Mouse (Mus musculus) heart, adult 2 months (tissue): ENCODE data around the gene Ifngr1. TPM values are rescaled to one million over a fixed set of nuclear protein-coding genes. Genes with fewer than 3 reads are reported as not detected.
A peak's percentile ranks its signal among the peaks of the same experiment; 100 is the strongest.
"Not testable (repeated sequence)": the region's sequence is repeated elsewhere in the genome, so short reads cannot be mapped to it uniquely, and the experiment has no call there.

ENCODE experiments used
- DNase-seq, 2 experiments: peaks; one replicate each; pipeline ENCODE4 v3.0.0; 2021
- H3K27ac ChIP-seq: fragments of 200-600 bp; 2 replicates; pipeline ENCODE4 v1.8.1; 2022
- H3K27me3 ChIP-seq: fragments of 200-500 bp; 2 replicates; pipeline ENCODE4 v1.6.1; 2012; ENCODE audit warnings: mild to moderate bottlenecking, low read length, inconsistent platforms, mixed read lengths; ENCODE audit not compliant: control insufficient read depth, insufficient read depth
- H3K36me3 ChIP-seq: fragments of 200-500 bp; 2 replicates; pipeline ENCODE4 v1.6.1; 2012; ENCODE audit warnings: low read length, inconsistent platforms; ENCODE audit not compliant: control insufficient read depth, insufficient read depth
- H3K4me1 ChIP-seq: fragments of 200-500 bp; 2 replicates; pipeline ENCODE4 v1.6.1; 2011; ENCODE audit warnings: low read length; ENCODE audit not compliant: control insufficient read depth, insufficient read depth
- H3K4me3 ChIP-seq: fragments of 200-600 bp; 2 replicates; pipeline ENCODE4 v1.8.1; 2022
- H3K79me2 ChIP-seq: fragments of 200-500 bp; replicated peaks from 2 replicates; pipeline ENCODE4 v1.6.1; 2012; ENCODE audit warnings: mild to moderate bottlenecking, inconsistent platforms, low read length, moderate library complexity, mixed read lengths; ENCODE audit not compliant: control insufficient read depth, insufficient read depth
- H3K9ac ChIP-seq: fragments of 200-500 bp; 2 replicates; pipeline ENCODE4 v1.6.1; 2012; ENCODE audit warnings: low read depth, mild to moderate bottlenecking, control low read depth, inconsistent platforms, low read length, mixed read lengths
- CTCF ChIP-seq: fragments of 200-600 bp; IDR thresholded peaks from 2 replicates; pipeline ENCODE4 v1.8.1; 2022; ENCODE audit warnings: antibody characterized with exemption, mild to moderate bottlenecking, moderate library complexity
- EP300 ChIP-seq: fragments of 200-500 bp; IDR thresholded peaks from 2 replicates; pipeline ENCODE4 v1.6.1; 2011; ENCODE audit warnings: low read depth, low read length, control low read depth; ENCODE audit not compliant: insufficient read depth
- POLR2A ChIP-seq: fragments of 200-500 bp; IDR thresholded peaks from 2 replicates; pipeline ENCODE4 v1.6.1; 2011; ENCODE audit warnings: mild to moderate bottlenecking, low read depth, low read length, control low read depth; ENCODE audit not compliant: insufficient read depth
- WGBS: fragments of 180-500 bp; shearing (Covaris S2); methylation state at CpG from one replicate; pipeline ENCODE4 v1.1.7; 2018; 5-methylcytosine and 5-hydroxymethylcytosine counted together
- intact Hi-C: fragments of 180-260 bp; cut with DNase I; formaldehyde crosslinking; loops from one replicate; pipeline ENCODE4 v1.15.1; 2025
- polyA plus RNA-seq: library from polyadenylated mRNA; depleted of rRNA; stranded (reverse); fragments of >200 nt; gene quantifications from 2 replicates; pipeline ENCODE4 v1.2.3, GENCODE M21; 2012
- total RNA-seq, 2 experiments: library from RNA; stranded (reverse); gene quantifications; 2 replicates each; pipeline ENCODE4 v1.2.3; 2021

The Ifngr1 gene
- total and polyA plus RNA-seq, 3 experiments, result 27.2 to 51.2 (median 48.2) TPM

- peak overlapping the region; percentile 1; the same call in 1 of the 2 replicates for H3K27ac ChIP-seq
- no peak for TF ChIP-seq EP300
- TF ChIP-seq CTCF, result no peak
- TF ChIP-seq POLR2A, result no peak
- no peak overlapping the region for H3K9ac ChIP-seq
- peaks cover 51% of the 10 kb centered on the region for H3K36me3 ChIP-seq
- no peaks in the 10 kb centered on the region for H3K27me3 ChIP-seq
- H3K79me2 ChIP-seq, result peaks cover 2% of the 10 kb centered on the region
- intact Hi-C loops, result loop anchor here (5.0 to 10.0 kb wide), 6 partner anchors 42 to 585 kb away; partner anchors contain the start of genes Pex7 and Tnfaip3
- H3K4me1 ChIP-seq, result peaks cover 6% of the 10 kb centered on the region
- WGBS, result 59% methylated on average over 6 of the region's 6 CpGs
- no peak for DNase-seq
- no peak overlapping the region for H3K4me3 ChIP-seq
These were observed 7.8 kb downstream of the Ifngr1 start for GRCm38 (mm10) chr10:19599331-19600092.

GRCm38 (mm10) chr10:19600093-19600420, 8.3 kb downstream of the Ifngr1 start:
- no peak for TF ChIP-seq CTCF
- no peak for TF ChIP-seq EP300
- no peak for TF ChIP-seq POLR2A
- intact Hi-C loops, result loop anchor here (5.0 kb wide), 1 partner anchor 72 kb away; no protein-coding TSS in a partner anchor
- Histone ChIP-seq H3K36me3 (peaks cover 50% of the 10 kb centered on the region), H3K79me2 (peaks cover 2% of the 10 kb centered on the region), H3K9ac (no peak overlapping the region), H3K27me3 (no peaks in the 10 kb centered on the region), H3K4me3 (no peak overlapping the region), H3K27ac (no peak overlapping the region), H3K4me1 (peaks cover 5% of the 10 kb centered on the region)
- WGBS, result 62% methylated on average over 3 of the region's 3 CpGs
- no peak for DNase-seq

- not testable (repeated sequence) for H3K27me3 ChIP-seq, H3K9ac ChIP-seq, H3K27ac ChIP-seq, H3K79me2 ChIP-seq, H3K4me1 ChIP-seq, H3K4me3 ChIP-seq
- intact Hi-C loops, result loop anchor here (5.0 kb wide), 1 partner anchor 71 kb away; no protein-coding TSS in a partner anchor
- TF ChIP-seq CTCF, result peak; percentile 66
- WGBS, result 35% methylated on average over 1 of the region's 1 CpGs
- peak in 1 of 2 experiments; percentile 63 for DNase-seq
- peaks cover 45% of the 10 kb centered on the region for H3K36me3 ChIP-seq
These were observed 9.8 kb downstream of the Ifngr1 start for GRCm38 (mm10) chr10:19601502-19601901.

- Histone ChIP-seq H3K4me1 (no peaks in the 10 kb centered on the region; the same call in 1 of the 2 replicates), H3K36me3 (peaks cover 39% of the 10 kb centered on the region), H3K9ac (no peak overlapping the region), H3K79me2 (no peaks in the 10 kb centered on the region; the same call in 1 of the 2 replicates), H3K4me3 (no peak overlapping the region), H3K27me3 (no peaks in the 10 kb centered on the region), H3K27ac (no peak overlapping the region)
- intact Hi-C loops, result loop anchor here (5.0 kb wide), 1 partner anchor 69 kb away; no protein-coding TSS in a partner anchor
- DNase-seq, result no peak
- TF ChIP-seq EP300 (no peak), CTCF (peak; percentile 32; the same call in 1 of the 2 replicates), POLR2A (no peak)
- WGBS, result 80% methylated on average over 6 of the region's 6 CpGs
These were observed 11.5 kb downstream of the Ifngr1 start for GRCm38 (mm10) chr10:19603231-19603630.

- H3K27me3 ChIP-seq, result no peaks in the 10 kb centered on the region
- H3K4me3 ChIP-seq, result no peak overlapping the region
- no peak overlapping the region for H3K9ac ChIP-seq
- peaks cover 12% of the 10 kb centered on the region for H3K4me1 ChIP-seq
- H3K79me2 ChIP-seq, result no peaks in the 10 kb centered on the region
- no peak overlapping the region for H3K27ac ChIP-seq
- 39% methylated on average over 14 of the region's 14 CpGs for WGBS
- intact Hi-C loops, result no loop called here
- DNase-seq, result no peak
- TF ChIP-seq EP300 (no peak), POLR2A (no peak), CTCF (no peak)
- peaks cover 17% of the 10 kb centered on the region for H3K36me3 ChIP-seq
These were observed 17.4 kb downstream of the Ifngr1 start for GRCm38 (mm10) chr10:19609125-19609524.

GRCm38 (mm10) chr10:19611616-19612015, 19.9 kb downstream of the Ifngr1 start:
- DNase-seq, result no peak
- intact Hi-C loops, result no loop called here
- Histone ChIP-seq H3K4me3 (no peak overlapping the region), H3K27me3 (no peaks in the 10 kb centered on the region), H3K9ac (no peak overlapping the region), H3K36me3 (peaks cover 10% of the 10 kb centered on the region), H3K4me1 (peaks cover 14% of the 10 kb centered on the region), H3K27ac (no peak overlapping the region), H3K79me2 (no peaks in the 10 kb centered on the region)
- TF ChIP-seq EP300 (no peak), POLR2A (no peak), CTCF (no peak)
- 50% methylated on average over 2 of the region's 2 CpGs for WGBS
